Mouse (Mus musculus) cerebellum, adult 2 months (tissue): ENCODE measurements around the gene Zkscan6.

Source experiments
- CTCF ChIP-seq: fragments of 200-500 bp; IDR thresholded peaks from 2 replicates; pipeline ENCODE4 v1.5.1; 2011; ENCODE audit warnings: low read depth, mild to moderate bottlenecking, control low read depth, low read length, moderate library complexity, borderline replicate concordance; ENCODE audit not compliant: insufficient read depth
- POLR2A ChIP-seq: fragments of 200-500 bp; IDR thresholded peaks from 2 replicates; pipeline ENCODE4 v1.6.1; 2011; ENCODE audit warnings: low read length, control low read depth, borderline replicate concordance; ENCODE audit not compliant: insufficient read depth

GRCm38 (mm10) chr11:65816237-65816636 is 9.3 kb downstream of the Zkscan6 start:
- TF ChIP-seq POLR2A (no peak), CTCF (no peak)
